Mouse (Mus musculus) stomach, embryonic 14.5 days (tissue): Measurements from ENCODE around the gene Rexo2. TPM values are rescaled to one million over a fixed set of nuclear protein-coding genes. Genes with fewer than 3 reads are reported as not detected.
"Not testable (repeated sequence)": the region's sequence is repeated elsewhere in the genome, so short reads cannot be mapped to it uniquely, and the experiment has no call there.

Experiments
- ATAC-seq: fragments of 200-750 bp; cut with Nextera tagmentation; 2 replicates; pipeline ENCODE4 v1.8.0; 2017; ENCODE audit warnings: low read depth, moderate TSS enrichment; ENCODE audit not compliant: insufficient number of reproducible peaks, insufficient read depth, low FRiP score
- H3K27ac ChIP-seq: fragments of 300-500 bp; sonication (generic); 2 replicates; pipeline ENCODE4 v1.5.1; 2014; ENCODE audit warnings: mild to moderate bottlenecking, low read length, moderate library complexity, mixed read lengths
- H3K27me3 ChIP-seq: fragments of 300-500 bp; sonication (generic); 2 replicates; pipeline ENCODE4 v1.6.1; 2014; ENCODE audit warnings: low read length, control low read depth, mixed read lengths; ENCODE audit not compliant: control insufficient read depth, insufficient read depth
- H3K36me3 ChIP-seq: fragments of 300-500 bp; sonication (generic); 2 replicates; pipeline ENCODE4 v1.6.1; 2014; ENCODE audit warnings: mild to moderate bottlenecking, control low read depth, low read length, moderate library complexity, mixed read lengths; ENCODE audit not compliant: control insufficient read depth, insufficient read depth
- H3K4me1 ChIP-seq: fragments of 300-500 bp; sonication (generic); 2 replicates; pipeline ENCODE4 v1.6.1; 2014; ENCODE audit warnings: low read length, control low read depth, mixed read lengths; ENCODE audit not compliant: control insufficient read depth, insufficient read depth
- H3K4me2 ChIP-seq: fragments of 300-500 bp; sonication (generic); replicated peaks from 2 replicates; pipeline ENCODE4 v1.6.1; 2014; ENCODE audit warnings: low read depth, low read length, control low read depth
- H3K4me3 ChIP-seq: fragments of 300-500 bp; sonication (generic); 2 replicates; pipeline ENCODE4 v1.5.1; 2014; ENCODE audit warnings: low read depth, low read length, control low read depth
- H3K9ac ChIP-seq: fragments of 300-500 bp; sonication (generic); replicated peaks from 2 replicates; pipeline ENCODE4 v1.6.1; 2014; ENCODE audit warnings: low read depth, mild to moderate bottlenecking, control low read depth, low read length, moderate library complexity, mixed read lengths
- H3K9me3 ChIP-seq: fragments of 300-500 bp; sonication (generic); 2 replicates; pipeline ENCODE4 v1.6.1; 2016; ENCODE audit warnings: low read depth, low read length, control low read depth; ENCODE audit not compliant: control insufficient read depth
- WGBS: fragments of 180-500 bp; shearing (Covaris S2); extraction: QIAGEN DNeasy Blood & Tissue Kit; methylation state at CpG from one replicate; pipeline ENCODE4 v1.1.7; 2014; 5-methylcytosine and 5-hydroxymethylcytosine counted together
- polyA plus RNA-seq: library from polyadenylated mRNA; unstranded; fragments of >200 nt; fragmentation: Nextera tagmentation; extraction: Ambion mirVana; gene quantifications from 2 replicates; pipeline ENCODE4 v1.2.1, GENCODE M21; 2014

Rexo2 gene
- polyA plus RNA-seq: 89.5 and 95.0 TPM in 2 replicates

- Histone ChIP-seq H3K4me3 (peak within 1 kb of the TSS; percentile 89), H3K9ac (peak within 1 kb of the TSS; percentile 32), H3K27ac (no peak within 1 kb of the TSS), H3K9me3 (no peaks in the 10 kb centered on the region), H3K4me2 (peak within 1 kb of the TSS; percentile 59), H3K4me1 (0 out of 2 replicates have a peak, but pooled peaks cover 3% of the 10 kb centered on the region), H3K36me3 (no peaks in the 10 kb centered on the region; the same call in 1 of the 2 replicates), H3K27me3 (no peaks in the 10 kb centered on the region)
- peak; percentile 96 for ATAC-seq
- 2% methylated on average over 49 of the region's 49 CpGs for WGBS
Observed at GRCm38 (mm10) chr9:48480411-48481213, at the start of gene Rexo2. Rexo2 (minus strand) TSS chr9:48480623.

GRCm38 (mm10) chr9:48526520-48526919 is 46.1 kb upstream of the Rexo2 start:
- Histone ChIP-seq H3K9ac (no peak overlapping the region), H3K4me1 (no peaks in the 10 kb centered on the region), H3K4me3 (no peak overlapping the region), H3K27me3 (no peaks in the 10 kb centered on the region), H3K27ac (no peak overlapping the region), H3K36me3 (no peaks in the 10 kb centered on the region), H3K9me3 (no peaks in the 10 kb centered on the region), H3K4me2 (no peak overlapping the region)
- ATAC-seq: no peak
- WGBS: 90% methylated on average over 4 of the region's 4 CpGs

- no peak overlapping the region for H3K27ac ChIP-seq
- H3K4me3 ChIP-seq: no peak overlapping the region
- H3K9ac ChIP-seq: no peak overlapping the region
- H3K4me1 ChIP-seq: no peaks in the 10 kb centered on the region
- WGBS: 5% methylated on average over 1 of the region's 1 CpGs
- H3K9me3 ChIP-seq: no peaks in the 10 kb centered on the region
- H3K27me3 ChIP-seq: no peaks in the 10 kb centered on the region
- H3K36me3 ChIP-seq: no peaks in the 10 kb centered on the region
- no peak for ATAC-seq
- no peak overlapping the region for H3K4me2 ChIP-seq
Observed at GRCm38 (mm10) chr9:48525566-48525965, 45.1 kb upstream of the Rexo2 start.

GRCm38 (mm10) chr9:48520405-48520804 is 40.0 kb upstream of the Rexo2 start:
- not testable (repeated sequence) for H3K9ac ChIP-seq, H3K27ac ChIP-seq, H3K9me3 ChIP-seq, H3K4me2 ChIP-seq, H3K4me1 ChIP-seq, ATAC-seq, H3K27me3 ChIP-seq, H3K36me3 ChIP-seq, H3K4me3 ChIP-seq
- no CpG with 5 or more reads among the region's 7 CpGs for WGBS

- Histone ChIP-seq H3K36me3 (no peaks in the 10 kb centered on the region), H3K4me3 (no peak overlapping the region), H3K4me1 (no peaks in the 10 kb centered on the region), H3K27me3 (no peaks in the 10 kb centered on the region), H3K4me2 (no peak overlapping the region), H3K9me3 (no peaks in the 10 kb centered on the region), H3K27ac (no peak overlapping the region), H3K9ac (no peak overlapping the region)
- 78% methylated on average over 19 of the region's 19 CpGs for WGBS
- no peak for ATAC-seq
Observed at GRCm38 (mm10) chr9:48517372-48518130, 37.1 kb upstream of the Rexo2 start.

GRCm38 (mm10) chr9:48516615-48517371 is 36.4 kb upstream of the Rexo2 start:
- H3K9ac ChIP-seq: no peak overlapping the region
- H3K27me3 ChIP-seq: no peaks in the 10 kb centered on the region
- ATAC-seq: no peak
- no peak overlapping the region for H3K27ac ChIP-seq
- no peaks in the 10 kb centered on the region for H3K9me3 ChIP-seq
- H3K36me3 ChIP-seq: no peaks in the 10 kb centered on the region
- WGBS: 83% methylated on average over 11 of the region's 11 CpGs
- no peak overlapping the region for H3K4me3 ChIP-seq
- no peaks in the 10 kb centered on the region for H3K4me1 ChIP-seq
- no peak overlapping the region for H3K4me2 ChIP-seq

GRCm38 (mm10) chr9:48515332-48515731 is 34.9 kb upstream of the Rexo2 start:
- no peaks in the 10 kb centered on the region for H3K4me1 ChIP-seq
- no peaks in the 10 kb centered on the region for H3K9me3 ChIP-seq
- no peak overlapping the region for H3K4me3 ChIP-seq
- no peaks in the 10 kb centered on the region for H3K27me3 ChIP-seq
- 67% methylated on average over 1 of the region's 1 CpGs for WGBS
- no peak overlapping the region for H3K4me2 ChIP-seq
- no peaks in the 10 kb centered on the region for H3K36me3 ChIP-seq
- H3K27ac ChIP-seq: no peak overlapping the region
- no peak overlapping the region for H3K9ac ChIP-seq
- no peak for ATAC-seq

GRCm38 (mm10) chr9:48510134-48510533 is 29.7 kb upstream of the Rexo2 start:
- Histone ChIP-seq H3K9me3 (no peaks in the 10 kb centered on the region), H3K27me3 (no peaks in the 10 kb centered on the region), H3K4me2 (no peak overlapping the region), H3K36me3 (no peaks in the 10 kb centered on the region), H3K27ac (no peak overlapping the region), H3K4me3 (no peak overlapping the region), H3K4me1 (no peaks in the 10 kb centered on the region), H3K9ac (no peak overlapping the region)
- no peak for ATAC-seq
- WGBS: 85% methylated on average over 5 of the region's 5 CpGs
